Mouse (Mus musculus): ENCODE results near the gene Vsig2. TPM values are rescaled to one million over a fixed set of nuclear protein-coding genes. Genes with fewer than 3 reads are reported as not detected.

The Vsig2 gene
- 3.9 and 4.3 TPM in 2 replicates for polyA plus RNA-seq (2012; rRNA removed)

DNA sequence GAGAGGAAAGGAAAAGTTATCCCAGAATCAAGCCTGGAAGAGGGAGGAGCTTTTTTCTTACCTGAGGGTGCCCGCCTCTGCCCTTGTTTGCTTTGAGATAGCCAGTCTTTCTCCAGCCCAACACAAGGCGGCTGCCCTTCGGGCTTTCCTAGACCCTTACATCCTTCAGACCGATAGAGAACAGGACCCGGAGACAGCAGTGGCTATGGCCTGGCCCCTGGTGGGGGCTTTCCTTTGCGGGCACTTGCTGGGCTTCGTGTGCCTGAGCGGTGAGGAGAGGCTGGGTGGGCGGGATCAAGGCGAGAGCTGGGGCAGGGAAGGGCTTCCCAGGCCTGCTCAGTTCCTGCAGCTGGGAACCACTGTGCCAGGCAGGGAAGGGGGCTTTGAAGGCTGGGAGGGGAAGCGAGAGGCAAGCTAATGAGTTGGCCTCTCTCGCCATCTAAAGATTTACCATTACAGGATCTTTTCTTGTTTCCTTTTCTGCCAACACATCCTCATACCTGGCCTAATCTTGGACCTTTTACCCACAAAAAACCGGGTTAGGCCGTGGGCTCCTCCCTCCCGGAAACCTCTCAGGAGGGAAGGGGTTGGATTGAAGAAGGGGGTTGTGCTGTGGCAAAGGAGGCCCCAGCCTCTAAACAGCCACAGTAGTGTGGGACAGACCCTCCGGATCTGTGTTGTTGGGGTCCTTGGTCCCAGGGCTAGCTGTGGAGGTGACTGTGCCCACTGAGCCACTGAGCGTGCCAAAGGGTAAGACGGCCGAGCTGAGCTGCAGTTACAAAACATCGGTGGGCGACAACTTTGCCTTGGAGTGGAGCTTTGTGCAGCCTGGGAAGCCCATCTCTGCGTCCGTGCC, at the start of gene Vsig2:
TSS of gene Vsig2 (plus strand) at position 86 of the 856 bp plus-strand sequence.

DNA sequence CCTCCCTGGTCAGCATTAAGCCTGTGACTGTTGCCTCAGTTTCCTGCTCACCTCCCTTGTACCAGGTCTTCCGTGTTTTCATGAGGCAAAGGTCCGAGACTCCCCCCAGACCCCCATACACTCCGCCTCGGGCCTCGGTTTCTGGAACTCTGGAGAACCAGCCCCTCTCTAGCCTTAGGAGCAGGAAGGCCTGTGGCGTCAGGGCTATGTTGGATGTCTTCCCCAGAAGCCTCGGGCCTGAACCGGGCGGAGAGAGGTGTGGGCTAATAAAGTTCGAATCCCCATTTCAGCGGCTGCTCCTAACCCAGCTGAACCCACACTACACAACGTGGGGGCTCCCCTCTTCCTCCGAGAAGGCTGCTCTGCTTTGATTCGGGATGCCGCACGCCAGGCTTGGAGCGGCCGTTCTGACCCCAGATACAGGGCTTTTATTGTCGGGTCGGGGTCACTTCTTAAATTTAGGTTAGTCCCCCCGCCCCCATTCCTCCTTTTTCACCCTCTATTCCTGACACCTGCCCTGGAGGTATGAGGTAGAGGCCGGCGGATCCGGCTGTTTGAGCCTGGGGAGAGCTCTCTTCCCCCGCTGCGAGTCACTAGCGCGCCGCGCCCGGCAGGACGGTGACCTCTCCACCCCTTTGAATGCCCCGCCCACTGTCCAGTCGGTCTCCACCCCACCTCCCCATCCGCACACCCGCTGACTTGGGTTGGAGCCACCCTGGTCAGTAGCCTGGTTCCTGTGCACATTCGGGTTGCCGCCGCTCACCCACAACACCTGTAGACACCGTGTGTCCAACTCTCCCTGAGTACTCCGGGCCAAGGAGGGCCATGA, 11.4 kb upstream of the Vsig2 start, which contains the start of gene Esam:
TSS of gene Esam (plus strand) at position 683 of the 829 bp plus-strand sequence.

DNA sequence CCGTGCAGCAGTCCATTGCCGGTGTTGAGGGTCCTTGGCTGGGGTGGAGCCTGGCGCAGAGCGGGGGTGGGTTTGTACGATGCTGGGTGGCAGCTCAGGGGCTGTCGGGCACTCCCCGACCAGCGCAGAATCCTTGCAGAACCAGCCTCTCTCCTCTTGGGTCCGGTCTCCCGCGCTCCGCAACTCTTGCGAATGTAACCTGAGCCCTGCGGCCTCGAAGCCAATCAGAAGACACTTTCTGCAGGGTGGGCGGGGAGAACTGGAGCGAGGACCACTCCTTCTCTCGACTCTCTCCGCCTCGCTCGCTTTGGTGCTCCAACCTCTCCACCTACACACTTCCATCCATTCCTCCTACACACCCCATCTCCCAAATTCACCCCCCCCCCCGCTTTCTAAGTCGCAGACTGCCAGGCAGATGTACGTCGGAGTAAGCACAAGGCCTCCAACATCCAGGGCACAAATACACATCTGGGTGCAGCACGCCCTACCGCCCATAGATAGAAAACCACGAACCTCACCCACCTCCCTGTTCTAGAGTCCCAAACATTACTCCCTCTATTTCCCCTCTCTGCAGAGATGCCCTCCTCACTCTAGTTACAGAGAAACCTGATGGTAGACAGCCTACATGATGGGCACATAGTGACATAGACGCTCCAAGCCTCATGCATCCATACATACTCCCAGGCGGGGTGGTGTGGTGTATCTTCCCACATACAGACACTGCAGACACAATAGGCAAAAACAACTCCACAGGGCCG, 13.7 kb downstream of the Vsig2 start, which contains the start of gene Nrgn:
TSS of gene Nrgn (minus strand) at position 369 of the 758 bp plus-strand sequence.

DNA sequence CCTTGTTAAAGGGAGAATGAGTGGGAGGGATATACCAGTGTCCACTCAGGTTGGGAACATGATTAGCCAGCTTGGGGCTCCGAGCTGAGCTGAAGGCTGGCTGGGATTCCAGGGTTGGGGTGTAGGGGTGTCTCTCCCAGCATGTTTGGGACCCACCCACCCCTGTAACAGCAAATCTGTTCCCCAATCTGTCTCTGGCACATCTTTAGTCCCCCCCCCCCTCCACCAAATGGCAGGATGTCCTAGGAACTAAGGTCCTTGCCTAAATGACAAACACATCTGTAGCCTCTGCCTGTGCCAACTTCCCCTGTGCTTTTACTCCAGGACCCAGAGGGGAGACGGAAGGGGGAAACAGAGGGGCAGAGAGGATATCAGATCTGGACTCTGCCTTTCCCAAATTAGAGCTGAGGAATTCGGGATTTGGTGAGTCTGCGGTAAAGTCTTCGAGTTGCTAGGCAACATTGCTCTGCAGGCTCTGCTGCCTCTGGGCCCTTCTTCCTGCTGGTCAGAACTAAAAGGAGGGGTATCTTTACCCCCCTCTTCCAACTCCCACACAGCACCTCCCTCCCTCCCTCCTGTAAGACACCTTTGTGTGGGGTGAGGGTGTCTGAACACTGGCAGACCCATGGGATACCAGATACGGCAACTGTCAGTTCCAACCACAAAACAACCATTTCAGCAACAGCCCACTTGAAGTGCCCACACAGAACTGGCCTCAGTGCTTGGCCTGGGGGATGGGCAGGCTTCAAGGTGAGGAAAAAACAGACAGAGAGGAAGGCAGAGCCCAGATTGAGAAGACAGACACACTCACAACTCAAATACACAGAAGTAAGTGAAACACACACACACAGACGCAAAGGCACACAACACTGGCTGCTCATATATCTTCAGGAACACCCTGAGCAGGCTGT, 16.0 kb downstream of the Vsig2 start, which contains the start of gene Siae:
TSS of gene Siae (plus strand) at position 861 of the 911 bp plus-strand sequence.

Other genes starting within 250 kb of the Vsig2 start
- gene Ccdc15, start 190.8 kb upstream of the Vsig2 start, polyA plus RNA-seq (2012; rRNA removed) = 3.1 and 3.3 TPM in 2 replicates
- 4.7 and 5.5 TPM in 2 replicates for gene Hepacam, start 171.9 kb upstream of the Vsig2 start, polyA plus RNA-seq (2012; rRNA removed)
- 5.0 and 6.8 TPM in 2 replicates for gene Robo4, start 137.4 kb upstream of the Vsig2 start, polyA plus RNA-seq (2012; rRNA removed)
- 38.5 and 47.8 TPM in 2 replicates for gene Robo3, start 106.0 kb upstream of the Vsig2 start, polyA plus RNA-seq (2012; rRNA removed)
- gene Msantd2, start 49.9 kb upstream of the Vsig2 start, polyA plus RNA-seq (2012; rRNA removed) = 81.7 and 82.7 TPM in 2 replicates
- 27.7 and 31.4 TPM in 2 replicates for gene Esam, start 11.2 kb upstream of the Vsig2 start, polyA plus RNA-seq (2012; rRNA removed)
- 7.8 and 9.2 TPM in 2 replicates for gene Nrgn, start 13.6 kb downstream of the Vsig2 start, polyA plus RNA-seq (2012; rRNA removed)
- gene Siae, start 16.4 kb downstream of the Vsig2 start, polyA plus RNA-seq (2012; rRNA removed) = 6.3 and 7.0 TPM in 2 replicates
- 7.3 and 9.9 TPM in 2 replicates for gene Spa17, start 74.5 kb downstream of the Vsig2 start, polyA plus RNA-seq (2012; rRNA removed)
- 51.9 and 70.1 TPM in 2 replicates for gene Tbrg1, start 118.1 kb downstream of the Vsig2 start, polyA plus RNA-seq (2012; rRNA removed)
- gene Panx3, start 130.0 kb downstream of the Vsig2 start, polyA plus RNA-seq (2012; rRNA removed) = 2.7 and 9.2 TPM in 2 replicates
- not detected in 2 replicates for gene Olfr160, start 177.0 kb downstream of the Vsig2 start, polyA plus RNA-seq (2012; rRNA removed)
- not detected in 2 replicates for gene Olfr874, start 205.9 kb downstream of the Vsig2 start, polyA plus RNA-seq (2012; rRNA removed)
- gene Olfr875, start 232.6 kb downstream of the Vsig2 start, polyA plus RNA-seq (2012; rRNA removed) = 0.11 TPM in 1 of 2 replicates, not detected in the other

All from central nervous system, embryonic 14 days (tissue).